Mouse (Mus musculus): ENCODE measurements around the gene Ddx39. TPM values are rescaled to one million over a fixed set of nuclear protein-coding genes. Genes with fewer than 3 reads are reported as not detected.

Ddx39 gene
- 134 and 140 TPM in 2 replicates for polyA plus RNA-seq (2012; rRNA removed)

GRCm38 (mm10) chr8:83715031-83715690, at the start of gene Ddx39:
TSS of gene Ddx39 (plus strand) at chr8:83715177.

GRCm38 (mm10) chr8:83665969-83666865, 48.8 kb upstream of the Ddx39 start, which contains the start of gene Ptger1:
TSS of gene Ptger1 (plus strand) at chr8:83666678.

GRCm38 (mm10) chr8:83698661-83699453, 16.1 kb upstream of the Ddx39 start, which contains the start of gene Pkn1:
TSS of gene Pkn1 (minus strand) at chr8:83699179.

GRCm38 (mm10) chr8:83740976-83741741, 26.2 kb downstream of the Ddx39 start, which contains the start of gene Adgre5:
TSS of gene Adgre5 (minus strand) at chr8:83741326.

Other genes starting within 250 kb of the Ddx39 start
- not detected in 2 replicates for gene Olfr370, start 179.4 kb upstream of the Ddx39 start, polyA plus RNA-seq (2012; rRNA removed)
- 266 and 476 TPM in 2 replicates for gene Ndufb7, start 148.5 kb upstream of the Ddx39 start, polyA plus RNA-seq (2012; rRNA removed)
- 381 and 553 TPM in 2 replicates for gene Tecr, start 107.2 kb upstream of the Ddx39 start, polyA plus RNA-seq (2012; rRNA removed)
- gene Dnajb1, start 107.0 kb upstream of the Ddx39 start, polyA plus RNA-seq (2012; rRNA removed), result 34.4 and 39.8 TPM in 2 replicates
- gene Gipc1, start 62.5 kb upstream of the Ddx39 start, polyA plus RNA-seq (2012; rRNA removed), result 100 and 131 TPM in 2 replicates
- gene Ptger1, start 48.5 kb upstream of the Ddx39 start, polyA plus RNA-seq (2012; rRNA removed), result 0.71 and 0.99 TPM in 2 replicates
- gene Pkn1, start 16.0 kb upstream of the Ddx39 start, polyA plus RNA-seq (2012; rRNA removed), result 41.9 and 54.5 TPM in 2 replicates
- gene Adgre5, start 26.1 kb downstream of the Ddx39 start, polyA plus RNA-seq (2012; rRNA removed), result 15.5 and 29.8 TPM in 2 replicates
- 92.0 and 127 TPM in 2 replicates for gene Adgrl1, start 184.9 kb downstream of the Ddx39 start, polyA plus RNA-seq (2012; rRNA removed)
- 0.47 and 0.55 TPM in 2 replicates for gene Gm10644, start 240.0 kb downstream of the Ddx39 start, polyA plus RNA-seq (2012; rRNA removed)
- gene Asf1b, start 240.3 kb downstream of the Ddx39 start, polyA plus RNA-seq (2012; rRNA removed), result 66.3 and 80.1 TPM in 2 replicates

All from central nervous system, embryonic 11.5 days (tissue).